Mouse (Mus musculus): ENCODE data around the gene Cdh15.

GRCm38 (mm10) chr8:122816965-122817364 is 30.8 kb upstream of the Cdh15 start:
- TF ChIP-seq POLR2A (IDR thresholded peaks at IDR 0.05; ENCODE audit: insufficient read depth, low read depth, low read length) (no peak), CTCF (IDR thresholded peaks at IDR 0.05; ENCODE audit: insufficient read depth, low read depth, low read length) (no peak)

All from olfactory bulb, adult 2 months (tissue).